Mouse (Mus musculus): Measurements from ENCODE around the gene B4galnt3.

B4galnt3 gene

GRCm38 (mm10) chr6:120222669-120223068 is 71.7 kb downstream of the B4galnt3 start:
- peak; percentile 43 for DNase-seq (ENCODE audit: low read depth, low spot score)

- DNase-seq (ENCODE audit: low read depth, low spot score), result no peak
Measured at GRCm38 (mm10) chr6:120219281-120219680, 75.1 kb downstream of the B4galnt3 start.

- DNase-seq (ENCODE audit: low read depth, low spot score), result no peak
Measured at GRCm38 (mm10) chr6:120216702-120217101, 77.7 kb downstream of the B4galnt3 start.

GRCm38 (mm10) chr6:120211536-120211935 is 82.8 kb downstream of the B4galnt3 start:
- DNase-seq (ENCODE audit: low read depth, low spot score), result no peak

GRCm38 (mm10) chr6:120206586-120206985 is 87.8 kb downstream of the B4galnt3 start:
- no peak for DNase-seq (ENCODE audit: low read depth, low spot score)

- no peak for DNase-seq (ENCODE audit: low read depth, low spot score)
Measured at GRCm38 (mm10) chr6:120202406-120202805, 92.0 kb downstream of the B4galnt3 start.

GRCm38 (mm10) chr6:120201956-120202355 is 92.4 kb downstream of the B4galnt3 start:
- no peak for DNase-seq (ENCODE audit: low read depth, low spot score)

- no peak for DNase-seq (ENCODE audit: low read depth, low spot score)
Measured at GRCm38 (mm10) chr6:120199638-120200394, 94.5 kb downstream of the B4galnt3 start.

- DNase-seq (ENCODE audit: low read depth, low spot score), result no peak
Measured at GRCm38 (mm10) chr6:120197964-120198363, 96.4 kb downstream of the B4galnt3 start.

GRCm38 (mm10) chr6:120196837-120197236 is 97.5 kb downstream of the B4galnt3 start:
- DNase-seq (ENCODE audit: low read depth, low spot score), result no peak

GRCm38 (mm10) chr6:120194963-120195362 is 99.4 kb downstream of the B4galnt3 start:
- no peak for DNase-seq (ENCODE audit: low read depth, low spot score)

- DNase-seq (ENCODE audit: low read depth, low spot score), result no peak
Measured at GRCm38 (mm10) chr6:120194305-120194704, 100.1 kb downstream of the B4galnt3 start.

- no peak for DNase-seq (ENCODE audit: low read depth, low spot score)
Measured at GRCm38 (mm10) chr6:120193793-120194192, 100.6 kb downstream of the B4galnt3 start.

GRCm38 (mm10) chr6:120193174-120193573 is 101.2 kb downstream of the B4galnt3 start:
- peak; percentile 90 for DNase-seq (ENCODE audit: low read depth, low spot score)

- DNase-seq (ENCODE audit: low read depth, low spot score), result peak; percentile 84
Measured at GRCm38 (mm10) chr6:120192211-120192870, 102.0 kb downstream of the B4galnt3 start.

- DNase-seq (ENCODE audit: low read depth, low spot score), result no peak
Measured at GRCm38 (mm10) chr6:120191396-120192170, 102.8 kb downstream of the B4galnt3 start.

- no peak for DNase-seq (ENCODE audit: low read depth, low spot score)
Measured at GRCm38 (mm10) chr6:120190912-120191311, 103.4 kb downstream of the B4galnt3 start.

GRCm38 (mm10) chr6:120190365-120190764 is 104.0 kb downstream of the B4galnt3 start:
- DNase-seq (ENCODE audit: low read depth, low spot score), result no peak

GRCm38 (mm10) chr6:120189287-120189686 is 105.1 kb downstream of the B4galnt3 start:
- DNase-seq (ENCODE audit: low read depth, low spot score), result no peak

GRCm38 (mm10) chr6:120188376-120189235 is 105.8 kb downstream of the B4galnt3 start:
- no peak for DNase-seq (ENCODE audit: low read depth, low spot score)

GRCm38 (mm10) chr6:120187587-120188176 is 106.7 kb downstream of the B4galnt3 start:
- DNase-seq (ENCODE audit: low read depth, low spot score), result no peak
